Mouse (Mus musculus) midbrain, embryonic 15.5 days (tissue): Measurements from ENCODE around the gene Cd200r4. TPM values are rescaled to one million over a fixed set of nuclear protein-coding genes. Genes with fewer than 3 reads are reported as not detected.

ENCODE experiments used
- ATAC-seq: fragments of 200-750 bp; cut with Nextera tagmentation; replicated peaks from 2 replicates; pipeline ENCODE4 v1.8.0; 2017; ENCODE audit warnings: moderate TSS enrichment
- H3K27ac ChIP-seq: fragments of 300-500 bp; sonication (generic); 2 replicates; pipeline ENCODE4 v1.5.1; 2015; ENCODE audit warnings: mild to moderate bottlenecking, inconsistent platforms
- H3K27me3 ChIP-seq: fragments of 300-500 bp; sonication (generic); replicated peaks from 2 replicates; pipeline ENCODE4 v1.6.1; 2015; ENCODE audit warnings: inconsistent platforms
- H3K36me3 ChIP-seq: fragments of 300-500 bp; sonication (generic); replicated peaks from 2 replicates; pipeline ENCODE4 v1.6.1; 2015; ENCODE audit warnings: inconsistent platforms
- H3K4me1 ChIP-seq: fragments of 300-500 bp; sonication (generic); 2 replicates; pipeline ENCODE4 v1.6.1; 2015; ENCODE audit warnings: inconsistent platforms
- H3K4me2 ChIP-seq: fragments of 300-500 bp; sonication (generic); 2 replicates; pipeline ENCODE4 v1.6.1; 2015; ENCODE audit warnings: inconsistent platforms, mild to moderate bottlenecking, moderate library complexity
- H3K4me3 ChIP-seq: fragments of 300-500 bp; sonication (generic); 2 replicates; pipeline ENCODE4 v1.5.1; 2015; ENCODE audit warnings: mild to moderate bottlenecking, inconsistent platforms
- H3K9ac ChIP-seq: fragments of 300-500 bp; sonication (generic); 2 replicates; pipeline ENCODE4 v1.6.1; 2015; ENCODE audit warnings: mild to moderate bottlenecking, inconsistent platforms
- H3K9me3 ChIP-seq: fragments of 300-500 bp; sonication (generic); 2 replicates; pipeline ENCODE4 v1.6.1; 2016; ENCODE audit warnings: inconsistent platforms
- WGBS: fragments of 180-500 bp; shearing (Covaris S2); methylation state at CpG from one replicate; pipeline ENCODE4 v1.1.7; 2015; ENCODE audit warnings: mixed read lengths; 5-methylcytosine and 5-hydroxymethylcytosine counted together
- polyA plus RNA-seq: library from polyadenylated mRNA; unstranded; fragments of >200 nt; fragmentation: Nextera tagmentation; extraction: Ambion mirVana; gene quantifications from 2 replicates; pipeline ENCODE4 v1.2.1, GENCODE M21; 2015

Cd200r4 gene
- polyA plus RNA-seq, result 0.09 TPM in 1 of 2 replicates, not detected in the other

DNA sequence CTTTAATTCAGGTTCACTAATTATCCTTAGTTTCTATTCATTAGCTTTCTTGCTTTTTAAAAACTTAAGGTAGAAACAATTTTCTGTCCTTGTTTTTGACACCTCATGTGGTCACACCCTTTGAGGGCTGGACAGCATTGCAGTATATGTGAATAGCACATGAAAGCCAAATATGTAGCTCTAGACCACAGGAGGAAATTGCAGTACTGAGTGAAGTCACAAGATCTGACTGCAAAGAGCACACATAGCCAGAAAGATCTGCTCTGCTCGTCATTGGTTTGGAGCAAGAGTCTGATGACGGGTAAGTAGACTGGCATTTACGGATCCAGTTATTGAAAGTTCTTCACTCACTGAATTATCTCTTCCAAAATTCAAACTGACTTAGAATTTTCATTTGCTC, at the start of gene Cd200r4:
Gene Cd200r4 (plus strand): TSS at position 190 of the 400 bp plus-strand sequence.
- H3K4me2 ChIP-seq, result no peak within 1 kb of the TSS
- no peaks in the 10 kb centered on the region for H3K9me3 ChIP-seq
- WGBS, result 90% methylated on average over 3 of the region's 3 CpGs
- no peak for ATAC-seq
- H3K4me3 ChIP-seq, result no peak within 1 kb of the TSS
- no peaks in the 10 kb centered on the region for H3K27me3 ChIP-seq
- no peaks in the 10 kb centered on the region for H3K36me3 ChIP-seq
- H3K9ac ChIP-seq, result no peak within 1 kb of the TSS
- no peak within 1 kb of the TSS for H3K27ac ChIP-seq
- H3K4me1 ChIP-seq, result no peaks in the 10 kb centered on the region

DNA sequence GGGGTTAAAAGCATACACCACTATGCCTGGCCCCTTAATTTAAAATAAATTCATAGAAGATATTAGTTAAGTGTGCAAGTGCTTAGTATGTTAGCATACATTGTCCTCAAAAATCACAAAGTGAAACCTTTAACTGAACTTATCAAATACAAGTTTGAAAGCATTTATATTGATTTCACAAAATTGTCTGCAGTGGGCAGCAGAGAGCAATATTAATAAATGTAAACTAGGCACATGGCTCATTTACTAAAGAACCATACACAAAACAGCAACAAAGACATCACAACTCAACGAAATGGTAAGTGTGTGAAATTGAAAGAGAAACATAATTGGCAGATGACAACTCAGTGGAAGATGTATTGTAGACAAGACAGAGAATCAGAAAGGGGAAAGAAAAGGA, 49.7 kb upstream of the Cd200r4 start:
- ATAC-seq, result no peak
- Histone ChIP-seq H3K9ac (no peak overlapping the region), H3K27me3 (no peaks in the 10 kb centered on the region), H3K4me1 (no peaks in the 10 kb centered on the region), H3K27ac (no peak overlapping the region), H3K4me3 (no peak overlapping the region), H3K9me3 (no peaks in the 10 kb centered on the region), H3K36me3 (no peaks in the 10 kb centered on the region), H3K4me2 (no peak overlapping the region)
- WGBS, result 57% methylated on average over 1 of the region's 1 CpGs

DNA sequence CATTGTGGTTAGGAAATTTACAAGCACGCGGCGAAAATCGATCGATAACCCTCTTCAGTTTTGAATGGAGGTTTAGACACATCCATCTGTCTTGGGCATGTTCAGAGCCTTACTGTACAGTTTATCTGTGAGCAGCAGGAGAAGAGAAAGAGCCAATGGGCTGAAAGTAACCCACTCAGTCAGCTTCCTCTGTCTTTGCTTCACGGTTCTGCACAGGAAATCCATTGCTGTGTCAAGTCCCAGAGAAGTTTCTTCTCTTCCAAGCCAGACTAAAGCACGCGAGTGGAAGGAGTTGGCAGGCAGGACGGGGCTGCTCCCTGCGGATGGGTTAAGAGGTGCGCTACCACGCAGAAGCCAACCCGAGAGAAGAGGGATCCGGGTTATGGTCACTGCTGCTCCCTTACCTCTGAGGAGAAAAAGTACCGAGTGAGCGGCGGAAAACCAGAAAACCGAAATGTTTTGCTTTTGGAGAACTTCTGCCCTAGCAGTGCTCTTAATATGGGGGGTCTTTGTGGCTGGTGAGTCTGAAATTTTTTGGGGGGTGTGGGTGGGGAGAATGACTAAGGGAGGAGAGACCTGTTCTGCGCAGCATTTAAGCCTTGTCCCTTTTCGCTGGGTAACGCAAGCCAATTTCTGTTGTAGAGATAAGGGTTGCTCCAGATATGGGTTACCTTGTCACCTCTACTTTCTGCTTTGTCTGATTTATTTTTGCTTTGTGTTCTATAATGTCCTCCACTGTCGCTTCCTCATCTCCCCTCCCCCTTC, 45.8 kb upstream of the Cd200r4 start, which contains the start of gene Cd200r1:
Gene Cd200r1 (plus strand): TSS at position 182 of the 765 bp plus-strand sequence.
- Histone ChIP-seq H3K4me3 (no peak within 1 kb of the TSS), H3K9ac (no peak within 1 kb of the TSS), H3K4me2 (no peak within 1 kb of the TSS), H3K36me3 (no peaks in the 10 kb centered on the region), H3K27ac (no peak within 1 kb of the TSS), H3K9me3 (no peaks in the 10 kb centered on the region), H3K4me1 (no peaks in the 10 kb centered on the region), H3K27me3 (no peaks in the 10 kb centered on the region)
- WGBS, result 82% methylated on average over 22 of the region's 22 CpGs
- no peak for ATAC-seq

DNA sequence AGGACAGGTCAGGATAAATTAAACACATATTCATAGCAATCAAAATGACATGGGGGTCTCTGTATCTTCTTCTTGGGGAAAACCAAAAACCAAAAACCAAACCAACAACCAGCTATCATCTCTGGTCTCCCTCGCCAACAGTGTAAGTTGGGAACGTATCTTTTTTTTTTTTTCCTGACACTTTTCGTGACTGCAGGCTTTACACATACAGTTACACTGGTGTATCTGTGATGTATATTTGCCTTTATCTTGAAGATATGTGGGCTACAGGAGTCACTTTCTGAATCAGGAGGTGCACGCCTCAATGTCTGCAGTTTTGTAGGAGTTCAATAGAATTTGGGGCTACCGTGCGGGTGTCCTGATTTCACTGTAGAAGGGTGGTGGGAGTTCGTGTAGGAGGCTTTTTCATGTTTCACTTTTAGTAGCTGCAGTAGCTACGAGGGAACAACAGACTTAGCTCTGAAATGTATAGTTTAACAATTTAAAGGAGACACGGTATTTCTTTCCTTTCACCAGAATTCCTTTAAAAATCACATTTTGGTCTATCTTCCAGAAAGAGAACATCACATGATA, 45.1 kb upstream of the Cd200r4 start:
- 90% methylated on average over 9 of the region's 9 CpGs for WGBS
- H3K27ac ChIP-seq, result no peak overlapping the region
- no peaks in the 10 kb centered on the region for H3K27me3 ChIP-seq
- no peak for ATAC-seq
- no peak overlapping the region for H3K9ac ChIP-seq
- no peaks in the 10 kb centered on the region for H3K36me3 ChIP-seq
- H3K4me2 ChIP-seq, result no peak overlapping the region
- H3K9me3 ChIP-seq, result no peaks in the 10 kb centered on the region
- H3K4me1 ChIP-seq, result no peaks in the 10 kb centered on the region
- H3K4me3 ChIP-seq, result no peak overlapping the region

DNA sequence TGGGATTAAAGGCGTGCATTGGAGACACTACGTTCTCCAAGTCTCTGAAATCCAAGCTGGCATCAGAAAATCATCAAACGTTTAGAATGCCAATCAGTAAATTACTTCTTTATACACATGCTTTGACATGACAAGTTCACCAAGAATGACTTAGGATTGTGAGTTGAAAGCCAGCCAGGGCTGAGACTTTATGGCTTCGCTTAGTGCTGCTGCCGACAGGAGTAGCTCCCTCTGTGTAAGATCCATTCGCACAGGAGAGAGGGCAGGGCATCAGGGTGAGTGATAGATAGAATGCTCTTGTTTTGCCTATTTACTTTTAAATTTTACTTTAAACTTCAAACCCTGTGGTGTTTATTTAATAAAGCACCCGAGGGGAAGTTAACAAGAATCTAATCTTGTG, 44.0 kb upstream of the Cd200r4 start:
- Histone ChIP-seq H3K27ac (no peak overlapping the region), H3K4me1 (no peaks in the 10 kb centered on the region), H3K4me3 (no peak overlapping the region), H3K27me3 (no peaks in the 10 kb centered on the region), H3K9me3 (no peaks in the 10 kb centered on the region), H3K9ac (no peak overlapping the region), H3K4me2 (no peak overlapping the region), H3K36me3 (no peaks in the 10 kb centered on the region)
- no peak for ATAC-seq
- 85% methylated on average over 7 of the region's 7 CpGs for whole genome bisulfite sequencing

DNA sequence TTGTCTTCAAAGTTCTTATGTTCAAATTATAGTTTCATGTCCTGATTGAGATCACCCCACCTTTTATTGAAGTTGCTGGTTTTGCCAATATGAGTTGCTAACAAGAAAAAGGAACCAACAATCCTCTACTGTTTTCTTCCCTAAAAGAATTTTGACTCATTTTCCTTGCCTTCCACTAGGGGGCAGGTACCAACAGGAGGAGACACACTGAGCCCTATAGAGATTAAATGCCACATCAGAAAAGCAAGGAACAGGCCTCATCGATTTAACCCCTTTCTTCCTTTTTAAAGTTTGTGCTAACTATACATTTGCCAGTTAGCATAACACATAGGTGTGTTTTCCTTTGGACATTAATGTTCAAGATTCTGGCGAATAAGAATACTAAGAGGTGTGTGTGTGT, 43.6 kb upstream of the Cd200r4 start:
- H3K4me3 ChIP-seq, result no peak overlapping the region
- ATAC-seq, result no peak
- WGBS, result 52% methylated on average over 2 of the region's 2 CpGs
- H3K9me3 ChIP-seq, result no peaks in the 10 kb centered on the region
- no peak overlapping the region for H3K9ac ChIP-seq
- H3K4me1 ChIP-seq, result no peaks in the 10 kb centered on the region
- H3K4me2 ChIP-seq, result no peak overlapping the region
- no peak overlapping the region for H3K27ac ChIP-seq
- H3K27me3 ChIP-seq, result no peaks in the 10 kb centered on the region
- H3K36me3 ChIP-seq, result no peaks in the 10 kb centered on the region

DNA sequence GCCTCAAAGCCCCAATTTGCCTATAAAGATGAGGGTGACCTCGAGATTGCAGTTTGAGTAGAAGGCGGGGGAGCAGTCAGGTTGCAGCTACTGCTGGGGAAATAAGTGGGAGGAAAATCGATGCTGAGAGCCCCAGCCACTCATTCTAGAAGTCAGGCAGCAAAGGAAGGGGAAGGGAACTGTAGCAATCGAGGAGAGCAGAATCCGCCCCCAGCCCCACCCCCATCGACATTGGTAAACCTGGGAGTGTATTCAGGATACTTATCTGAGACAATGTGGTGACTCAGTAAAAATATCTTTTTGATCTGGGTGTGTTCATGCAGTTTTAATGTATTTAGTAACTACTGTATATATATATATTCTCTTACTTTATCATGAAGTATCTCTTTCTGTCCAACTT, 39.0 kb upstream of the Cd200r4 start:
- Histone ChIP-seq H3K4me1 (no peaks in the 10 kb centered on the region), H3K9me3 (no peaks in the 10 kb centered on the region), H3K27ac (no peak overlapping the region), H3K4me3 (no peak overlapping the region), H3K27me3 (no peaks in the 10 kb centered on the region), H3K4me2 (no peak overlapping the region), H3K9ac (no peak overlapping the region), H3K36me3 (no peaks in the 10 kb centered on the region)
- ATAC-seq, result no peak
- WGBS, result 80% methylated on average over 6 of the region's 6 CpGs

DNA sequence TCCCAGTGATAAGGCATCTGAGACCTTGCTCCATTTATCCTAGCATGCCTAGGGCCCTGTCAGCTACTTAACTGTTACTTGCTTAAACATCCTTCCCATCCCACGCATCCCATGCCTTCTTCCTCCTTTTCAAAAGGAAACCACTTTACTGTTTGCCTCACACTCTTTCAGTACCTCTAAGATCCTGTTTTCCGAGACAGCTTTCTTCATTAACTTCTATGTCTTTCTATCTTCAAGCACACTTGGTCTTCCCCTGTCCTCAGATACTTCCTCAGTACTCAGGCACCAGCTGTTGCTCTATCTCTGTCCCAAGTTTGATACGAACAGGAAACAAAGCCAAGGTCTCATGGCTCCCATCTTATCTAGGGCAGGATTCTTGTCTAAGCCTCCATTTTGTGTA, 37.9 kb upstream of the Cd200r4 start:
- Histone ChIP-seq H3K4me2 (no peak overlapping the region), H3K27me3 (no peaks in the 10 kb centered on the region), H3K9ac (no peak overlapping the region), H3K36me3 (no peaks in the 10 kb centered on the region), H3K9me3 (no peaks in the 10 kb centered on the region), H3K27ac (no peak overlapping the region), H3K4me3 (no peak overlapping the region), H3K4me1 (no peaks in the 10 kb centered on the region)
- 91% methylated on average over 3 of the region's 3 CpGs for WGBS
- ATAC-seq, result no peak

DNA sequence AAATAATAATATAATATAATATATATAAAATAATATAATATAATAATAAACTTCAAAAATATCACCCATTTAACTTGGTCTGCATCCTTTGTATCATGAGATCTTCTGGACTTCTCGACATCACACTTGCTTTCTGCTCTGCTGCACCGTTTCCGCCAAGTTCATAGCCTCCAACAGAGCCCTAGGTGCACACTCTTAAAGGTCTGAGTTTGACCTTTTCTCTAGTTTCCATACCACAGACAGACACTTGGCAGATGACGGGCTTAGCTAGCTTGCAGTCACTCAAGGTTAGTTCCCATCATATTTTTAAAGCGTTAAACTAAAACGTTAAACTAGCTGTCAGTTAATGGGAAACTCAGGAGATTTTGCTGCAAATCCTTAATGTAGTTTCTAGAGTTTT, 37.3 kb upstream of the Cd200r4 start:
- H3K4me1 ChIP-seq, result no peaks in the 10 kb centered on the region
- H3K27ac ChIP-seq, result no peak overlapping the region
- H3K4me3 ChIP-seq, result no peak overlapping the region
- WGBS, result 90% methylated on average over 6 of the region's 6 CpGs
- no peak overlapping the region for H3K4me2 ChIP-seq
- H3K9me3 ChIP-seq, result no peaks in the 10 kb centered on the region
- no peak for ATAC-seq
- H3K27me3 ChIP-seq, result no peaks in the 10 kb centered on the region
- no peak overlapping the region for H3K9ac ChIP-seq
- no peaks in the 10 kb centered on the region for H3K36me3 ChIP-seq

DNA sequence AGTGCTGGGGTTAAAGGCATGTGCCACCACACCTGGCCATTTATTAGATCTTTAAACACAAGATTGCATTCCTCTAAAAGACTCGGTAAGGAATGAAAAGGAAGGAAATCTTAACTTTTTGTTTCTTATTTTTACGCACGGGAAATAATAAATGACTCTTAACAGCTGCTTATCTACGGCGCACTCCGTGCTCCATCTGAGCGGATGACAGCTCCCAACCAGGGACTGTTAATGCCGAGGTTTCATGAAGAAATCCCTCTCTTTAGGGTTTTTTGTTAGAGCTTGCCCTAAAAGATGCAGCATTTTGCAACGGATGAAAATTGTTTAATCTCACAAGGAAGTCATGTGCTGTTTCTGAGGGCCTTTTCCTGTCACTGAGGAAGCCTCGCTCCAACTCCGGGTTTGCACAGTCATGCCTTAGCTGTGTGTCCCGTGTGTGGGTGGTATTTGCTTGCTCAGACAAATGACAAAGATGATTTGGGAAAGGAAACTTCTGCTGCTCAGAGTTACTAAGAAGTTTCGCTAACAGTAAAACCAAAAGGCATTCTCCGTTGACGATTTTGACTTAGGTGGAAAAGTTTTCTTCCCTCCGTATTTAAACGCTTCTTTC, 32.9 kb upstream of the Cd200r4 start:
- no peaks in the 10 kb centered on the region for H3K4me1 ChIP-seq
- no peaks in the 10 kb centered on the region for H3K36me3 ChIP-seq
- ATAC-seq, result no peak
- H3K9ac ChIP-seq, result no peak overlapping the region
- H3K4me3 ChIP-seq, result no peak overlapping the region
- no peaks in the 10 kb centered on the region for H3K27me3 ChIP-seq
- WGBS, result 86% methylated on average over 17 of the region's 17 CpGs
- H3K4me2 ChIP-seq, result no peak overlapping the region
- no peaks in the 10 kb centered on the region for H3K9me3 ChIP-seq
- no peak overlapping the region for H3K27ac ChIP-seq

DNA sequence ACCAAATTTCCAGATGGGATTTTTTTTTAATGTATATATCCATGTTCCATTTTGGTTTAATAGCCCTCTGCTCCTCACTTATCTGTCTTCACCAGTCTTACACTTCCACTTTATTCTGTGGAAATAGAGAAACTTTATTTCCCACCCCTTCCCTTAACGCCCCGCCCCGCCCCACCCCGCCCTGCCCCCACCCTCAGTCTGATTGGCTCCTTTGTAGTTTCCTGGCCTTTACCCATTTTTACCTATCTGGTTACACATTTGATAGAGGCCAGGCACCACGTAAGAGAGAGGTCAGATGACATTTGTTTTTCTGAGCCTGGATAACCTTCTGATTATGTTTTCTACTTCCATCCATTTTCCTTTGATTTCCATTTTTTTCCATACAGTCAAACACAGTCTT, 32.0 kb upstream of the Cd200r4 start:
- H3K9me3 ChIP-seq, result no peaks in the 10 kb centered on the region
- no peaks in the 10 kb centered on the region for H3K4me1 ChIP-seq
- no peak for ATAC-seq
- H3K4me2 ChIP-seq, result no peak overlapping the region
- no peaks in the 10 kb centered on the region for H3K27me3 ChIP-seq
- 91% methylated on average over 5 of the region's 5 CpGs for WGBS
- no peaks in the 10 kb centered on the region for H3K36me3 ChIP-seq
- H3K9ac ChIP-seq, result no peak overlapping the region
- no peak overlapping the region for H3K27ac ChIP-seq
- H3K4me3 ChIP-seq, result no peak overlapping the region

DNA sequence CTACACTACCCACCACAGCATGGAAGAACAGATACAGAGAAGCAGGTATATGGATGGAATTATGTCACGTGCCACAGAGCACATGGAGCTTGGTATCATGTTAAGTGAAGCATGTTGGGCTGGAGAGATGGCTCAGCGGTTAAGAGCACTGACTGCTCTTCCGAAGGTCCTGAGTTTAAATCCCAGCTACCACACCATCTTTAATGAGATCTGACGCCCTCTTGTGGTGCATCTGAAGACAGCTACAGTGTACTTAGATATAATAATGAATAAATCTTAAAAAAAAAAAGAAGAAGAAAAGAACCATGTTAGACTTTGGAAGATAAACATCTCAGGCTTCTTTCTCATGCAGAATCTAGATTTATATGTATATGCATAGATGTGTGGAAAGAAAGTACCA, 30.8 kb upstream of the Cd200r4 start:
- no peak overlapping the region for H3K4me3 ChIP-seq
- no peaks in the 10 kb centered on the region for H3K27me3 ChIP-seq
- no peaks in the 10 kb centered on the region for H3K4me1 ChIP-seq
- no peak for ATAC-seq
- WGBS, result 62% methylated on average over 4 of the region's 4 CpGs
- no peak overlapping the region for H3K27ac ChIP-seq
- H3K36me3 ChIP-seq, result no peaks in the 10 kb centered on the region
- H3K9ac ChIP-seq, result no peak overlapping the region
- H3K9me3 ChIP-seq, result no peaks in the 10 kb centered on the region
- H3K4me2 ChIP-seq, result no peak overlapping the region

DNA sequence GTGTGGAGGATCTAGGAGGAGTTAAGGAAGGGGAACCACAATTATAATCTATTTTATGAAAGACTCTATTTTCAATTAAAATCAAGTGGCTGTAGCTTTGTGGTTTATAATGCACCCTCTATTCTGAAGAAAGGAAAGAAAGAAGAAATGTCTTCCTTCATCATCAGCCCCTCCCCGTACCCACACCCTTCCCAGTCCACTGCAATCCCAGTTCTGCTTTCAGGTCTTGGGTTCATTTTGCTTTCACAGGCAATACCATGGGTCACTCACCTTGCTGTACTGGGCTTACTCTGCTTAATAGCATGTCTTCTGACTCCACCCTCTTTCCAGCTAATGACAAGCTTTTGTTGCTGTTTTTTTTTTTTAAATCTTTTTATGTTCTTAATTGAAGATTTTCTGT, 24.6 kb upstream of the Cd200r4 start:
- Histone ChIP-seq H3K27ac (no peak overlapping the region), H3K9me3 (no peaks in the 10 kb centered on the region), H3K4me3 (no peak overlapping the region), H3K4me2 (no peak overlapping the region), H3K9ac (no peak overlapping the region), H3K27me3 (no peaks in the 10 kb centered on the region), H3K4me1 (no peaks in the 10 kb centered on the region), H3K36me3 (no peaks in the 10 kb centered on the region)
- 82% methylated on average over 1 of the region's 1 CpGs for WGBS
- no peak for ATAC-seq
